Mouse (Mus musculus) ES-Bruce4 (cell line): ENCODE data around the gene Ltb4r2. TPM values are rescaled to one million over a fixed set of nuclear protein-coding genes. Genes with fewer than 3 reads are reported as not detected.

Source experiments
- H3K27ac ChIP-seq: 2 replicates; pipeline ENCODE4 v1.5.1; 2012; ENCODE audit warnings: low read length, inconsistent platforms; ENCODE audit not compliant: insufficient read depth
- H3K27me3 ChIP-seq: 2 replicates; pipeline ENCODE4 v1.6.1; 2012; ENCODE audit warnings: mild to moderate bottlenecking, low read length, inconsistent platforms; ENCODE audit not compliant: control insufficient read depth, poor library complexity, insufficient read depth, severe bottlenecking
- H3K36me3 ChIP-seq: 2 replicates; pipeline ENCODE4 v1.6.1; 2012; ENCODE audit warnings: inconsistent platforms, mild to moderate bottlenecking, low read length, moderate library complexity; ENCODE audit not compliant: control insufficient read depth, poor library complexity, insufficient read depth, severe bottlenecking
- H3K4me1 ChIP-seq: one replicate; pipeline ENCODE4 v1.8.1; 2011; ENCODE audit warnings: low read length; ENCODE audit not compliant: control insufficient read depth, insufficient read depth
- H3K4me3 ChIP-seq: 2 replicates; pipeline ENCODE4 v1.5.1; 2011; ENCODE audit warnings: low read depth, mild to moderate bottlenecking, low read length
- H3K9ac ChIP-seq: 2 replicates; pipeline ENCODE4 v1.6.1; 2012; ENCODE audit warnings: low read depth, mild to moderate bottlenecking, inconsistent platforms; ENCODE audit not compliant: poor library complexity, severe bottlenecking
- H3K9me3 ChIP-seq: replicated peaks from 2 replicates; pipeline ENCODE4 v1.6.1; 2012; ENCODE audit warnings: mild to moderate bottlenecking, low read length, inconsistent platforms; ENCODE audit not compliant: control insufficient read depth, poor library complexity, insufficient read depth, severe bottlenecking
- CTCF ChIP-seq: IDR thresholded peaks from one replicate; pipeline ENCODE4 v1.8.1; 2011; ENCODE audit warnings: low read depth, low read length
- EP300 ChIP-seq: IDR thresholded peaks from 2 replicates; pipeline ENCODE4 v1.6.1; 2011; ENCODE audit warnings: low read depth, low read length; ENCODE audit not compliant: insufficient read depth
- POLR2A ChIP-seq: IDR thresholded peaks from one replicate; pipeline ENCODE4 v1.8.1; 2011; ENCODE audit warnings: low read length; ENCODE audit not compliant: insufficient read depth
- polyA plus RNA-seq: library from polyadenylated mRNA; stranded (reverse); fragments of >200 nt; gene quantifications from 2 replicates; pipeline ENCODE4 v1.2.4, GENCODE M21; 2011; ENCODE audit warnings: low read depth; ENCODE audit not compliant: missing spikeins, insufficient read depth, insufficient read length

The Ltb4r2 gene
- polyA plus RNA-seq, 1 experiment: 5.3 TPM

GRCm38 (mm10) chr14:55723433-55723832, 37.8 kb upstream of the Ltb4r2 start:
- no peak overlapping the region for H3K9ac ChIP-seq
- H3K27me3 ChIP-seq: no peaks in the 10 kb centered on the region
- H3K4me1 ChIP-seq: no peaks in the 10 kb centered on the region
- TF ChIP-seq POLR2A (no peak), CTCF (no peak), EP300 (no peak)
- H3K36me3 ChIP-seq: peaks cover 4% of the 10 kb centered on the region
- no peak overlapping the region for H3K4me3 ChIP-seq
- no peak overlapping the region for H3K27ac ChIP-seq
- no peaks in the 10 kb centered on the region for H3K9me3 ChIP-seq

- Histone ChIP-seq H3K27ac (peak overlapping the region; percentile 20; the same call in 1 of the 2 replicates), H3K4me3 (no peak overlapping the region), H3K9ac (0 out of 2 replicates have a peak overlapping the region, but pooled peaks have one; percentile 18), H3K36me3 (no peaks in the 10 kb centered on the region; the same call in 1 of the 2 replicates), H3K4me1 (no peaks in the 10 kb centered on the region), H3K27me3 (no peaks in the 10 kb centered on the region), H3K9me3 (no peaks in the 10 kb centered on the region)
- TF ChIP-seq POLR2A (no peak), EP300 (no peak), CTCF (no peak)
Observed at GRCm38 (mm10) chr14:55724411-55724871, 36.8 kb upstream of the Ltb4r2 start.

- Histone ChIP-seq H3K4me1 (no peaks in the 10 kb centered on the region), H3K4me3 (no peak overlapping the region), H3K9ac (no peak overlapping the region), H3K27ac (no peak overlapping the region), H3K36me3 (no peaks in the 10 kb centered on the region), H3K9me3 (no peaks in the 10 kb centered on the region), H3K27me3 (no peaks in the 10 kb centered on the region)
- TF ChIP-seq EP300 (no peak), POLR2A (no peak), CTCF (no peak)
Observed at GRCm38 (mm10) chr14:55726261-55726660, 35.0 kb upstream of the Ltb4r2 start.

DNA sequence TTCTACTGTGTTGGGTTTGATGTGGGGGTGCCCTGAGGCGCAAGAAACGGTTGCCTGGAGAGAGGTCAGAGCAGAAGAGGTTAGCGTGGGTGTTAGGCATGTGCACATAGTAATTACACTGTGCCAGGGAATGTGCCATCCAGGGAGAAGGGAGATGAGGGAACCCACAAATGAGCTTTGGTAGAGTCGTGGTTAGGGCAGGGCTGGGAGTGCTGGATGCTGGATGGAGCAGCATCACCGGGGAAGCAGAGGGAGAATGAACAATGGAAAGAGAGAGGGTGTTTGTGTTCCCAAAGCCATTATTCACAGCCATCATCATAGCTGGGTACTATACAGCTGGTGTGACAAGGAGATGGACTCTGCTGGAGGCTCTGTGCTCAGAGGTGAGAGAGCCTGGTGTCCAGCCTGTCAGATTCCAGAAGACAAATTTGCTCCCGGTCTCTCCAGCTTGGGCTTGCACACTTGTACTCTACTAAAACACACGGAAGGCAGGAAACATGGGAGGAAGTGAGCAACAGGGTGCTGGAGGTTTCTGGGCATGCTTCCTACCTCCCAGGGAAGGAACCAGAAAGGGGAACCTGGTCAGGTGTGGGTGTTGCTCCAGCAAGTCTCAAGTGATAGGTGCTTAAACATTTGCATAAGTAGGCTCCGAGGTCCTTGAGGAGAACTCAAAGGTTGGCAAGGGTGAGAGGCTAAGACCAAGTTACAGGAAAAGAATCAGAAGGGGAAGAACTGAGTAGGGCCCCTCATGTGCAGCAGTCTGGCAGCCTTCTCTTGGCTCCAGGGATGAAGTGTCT, 33.1 kb upstream of the Ltb4r2 start:
- Histone ChIP-seq H3K4me1 (no peaks in the 10 kb centered on the region), H3K9ac (no peak overlapping the region), H3K9me3 (no peaks in the 10 kb centered on the region), H3K27ac (no peak overlapping the region), H3K36me3 (no peaks in the 10 kb centered on the region), H3K4me3 (no peak overlapping the region), H3K27me3 (no peaks in the 10 kb centered on the region)
- TF ChIP-seq POLR2A (no peak), CTCF (no peak), EP300 (no peak)

DNA sequence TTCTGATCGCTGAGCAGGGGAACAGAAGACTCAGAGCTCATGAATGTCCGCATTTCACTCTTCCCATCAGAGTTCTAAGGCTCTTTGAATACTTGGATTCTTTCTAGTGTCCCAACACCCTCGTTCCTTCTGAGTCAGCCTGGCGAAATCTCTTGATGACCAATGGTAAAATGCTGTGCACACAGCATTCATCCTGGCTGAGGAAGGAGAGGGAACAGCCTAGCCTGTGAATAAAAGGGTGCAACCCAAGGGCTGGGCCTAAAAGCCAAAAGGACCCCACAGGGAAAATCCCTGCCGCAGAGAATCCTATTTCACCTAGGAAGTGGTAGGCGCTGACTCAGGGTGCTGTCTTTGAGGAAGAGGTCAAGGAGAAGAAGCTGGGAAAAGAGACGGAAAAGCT, 31.1 kb upstream of the Ltb4r2 start:
- H3K27me3 ChIP-seq: no peaks in the 10 kb centered on the region
- no peak overlapping the region for H3K4me3 ChIP-seq
- no peaks in the 10 kb centered on the region for H3K4me1 ChIP-seq
- H3K9ac ChIP-seq: no peak overlapping the region
- no peaks in the 10 kb centered on the region for H3K9me3 ChIP-seq
- H3K36me3 ChIP-seq: no peaks in the 10 kb centered on the region
- TF ChIP-seq CTCF (no peak), POLR2A (no peak), EP300 (no peak)
- H3K27ac ChIP-seq: no peak overlapping the region

GRCm38 (mm10) chr14:55730531-55731032, 30.6 kb upstream of the Ltb4r2 start:
- Histone ChIP-seq H3K9ac (no peak overlapping the region), H3K9me3 (no peaks in the 10 kb centered on the region), H3K4me3 (no peak overlapping the region), H3K36me3 (no peaks in the 10 kb centered on the region), H3K27ac (no peak overlapping the region), H3K27me3 (no peaks in the 10 kb centered on the region), H3K4me1 (no peaks in the 10 kb centered on the region)
- no peak for TF ChIP-seq POLR2A
- TF ChIP-seq CTCF: no peak
- no peak for TF ChIP-seq EP300
